Mouse (Mus musculus): ENCODE data around the gene 4930524J08Rik.
A peak's percentile ranks its signal among the peaks of the same experiment; 100 is the strongest.

4930524J08Rik gene

DNA sequence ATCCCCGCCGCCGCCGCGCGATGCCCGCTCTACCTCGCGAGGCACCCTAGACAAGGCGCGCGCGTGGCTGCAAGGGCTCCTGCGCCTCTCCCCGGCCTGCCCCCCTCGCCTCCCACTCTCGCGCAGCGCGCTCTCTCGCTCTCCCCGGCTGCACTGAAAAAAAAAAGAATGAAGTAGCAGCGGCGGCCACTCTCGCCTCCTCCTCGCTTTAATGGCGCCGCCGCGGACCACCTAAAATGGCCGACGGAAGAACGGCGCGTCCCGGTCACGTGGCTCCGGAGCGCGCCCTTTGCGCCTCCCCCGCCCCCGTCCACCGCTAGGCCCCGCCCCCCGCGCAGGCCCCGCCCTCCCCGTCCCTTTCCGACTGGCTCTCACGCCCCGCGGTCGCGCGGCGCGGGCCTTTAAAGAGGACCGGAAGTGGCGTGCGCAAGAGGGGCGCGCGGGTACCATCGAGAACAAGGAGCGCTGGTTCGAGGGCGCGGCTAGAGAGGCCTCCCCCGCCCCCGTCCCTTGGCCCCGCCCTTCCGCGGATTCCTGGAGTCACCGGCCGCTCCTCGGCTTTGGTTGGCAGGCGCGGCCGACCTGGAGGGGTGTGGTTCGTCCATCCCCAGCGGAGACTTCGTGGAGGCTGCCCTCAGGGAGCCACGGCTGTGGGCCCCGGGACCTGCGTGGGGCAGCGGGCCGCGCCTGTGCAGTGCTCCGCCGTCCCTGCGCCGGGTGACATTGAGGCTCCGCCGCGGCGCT, at the start of gene 4930524J08Rik, which contains the start of gene Hnrnpd:
4930524J08Rik (plus strand) TSS at position 363 of the 744 bp plus-strand sequence.
Hnrnpd (minus strand) TSS at position 240 of the 744 bp plus-strand sequence.
- DNase-seq: peak; percentile 97

DNA sequence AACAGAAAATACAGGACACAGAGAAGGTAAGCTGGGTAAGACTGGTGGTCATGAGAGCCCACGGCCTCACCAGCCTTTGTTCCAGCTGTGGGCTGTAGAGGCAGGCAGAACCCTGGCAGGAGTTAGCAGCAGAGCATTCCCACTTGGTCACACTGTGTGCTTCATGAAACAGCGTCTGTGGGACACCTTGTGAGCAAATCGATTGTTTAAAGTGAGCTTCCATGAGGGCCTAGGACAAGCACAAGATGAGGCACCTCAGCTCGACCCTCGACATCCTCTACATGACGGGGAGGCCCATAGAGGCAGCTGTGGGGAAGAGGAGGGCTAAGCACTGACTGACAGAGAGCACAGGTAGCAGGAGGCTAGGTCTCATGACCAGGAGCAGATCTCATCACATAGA, 47.0 kb upstream of the 4930524J08Rik start:
- no peak for DNase-seq

DNA sequence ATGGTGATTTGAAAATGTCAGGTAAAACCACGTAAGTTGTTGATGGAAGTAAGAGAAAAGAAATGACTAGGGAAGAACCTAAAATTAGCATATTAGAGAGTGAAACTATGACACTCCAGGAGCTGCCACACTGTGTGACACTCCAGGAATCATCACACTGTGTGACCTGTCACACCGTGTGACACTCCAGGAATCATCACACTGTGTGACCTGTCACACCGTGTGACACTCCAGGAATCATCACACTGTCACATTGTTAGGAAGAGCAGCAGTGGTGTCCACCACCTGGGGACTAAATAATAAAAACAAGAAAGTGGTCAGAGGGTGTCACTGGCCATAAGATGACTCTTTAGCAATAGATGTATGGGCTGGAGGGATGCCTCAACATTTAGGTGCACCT, 39.4 kb upstream of the 4930524J08Rik start:
- no peak for DNase-seq

DNA sequence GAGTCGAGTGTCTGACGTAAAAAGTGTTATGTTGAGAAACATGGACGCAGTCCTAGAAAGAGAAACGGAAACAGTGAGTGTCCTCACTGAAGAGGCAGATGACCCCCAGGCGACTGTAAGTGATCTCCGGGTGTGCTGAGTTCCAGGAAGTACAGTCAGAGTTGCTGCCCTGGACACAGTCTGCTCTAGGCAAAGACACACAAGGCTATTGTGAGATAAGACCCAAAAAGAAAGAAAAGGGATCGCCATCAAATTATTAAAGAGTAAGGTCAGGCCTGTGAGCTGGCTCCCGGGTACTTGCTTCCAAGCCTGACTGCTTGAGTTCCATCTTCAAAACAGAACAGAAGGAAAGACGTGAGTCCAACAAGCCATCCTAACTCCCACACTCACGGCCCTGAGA, 37.6 kb upstream of the 4930524J08Rik start:
- DNase-seq: no peak

DNA sequence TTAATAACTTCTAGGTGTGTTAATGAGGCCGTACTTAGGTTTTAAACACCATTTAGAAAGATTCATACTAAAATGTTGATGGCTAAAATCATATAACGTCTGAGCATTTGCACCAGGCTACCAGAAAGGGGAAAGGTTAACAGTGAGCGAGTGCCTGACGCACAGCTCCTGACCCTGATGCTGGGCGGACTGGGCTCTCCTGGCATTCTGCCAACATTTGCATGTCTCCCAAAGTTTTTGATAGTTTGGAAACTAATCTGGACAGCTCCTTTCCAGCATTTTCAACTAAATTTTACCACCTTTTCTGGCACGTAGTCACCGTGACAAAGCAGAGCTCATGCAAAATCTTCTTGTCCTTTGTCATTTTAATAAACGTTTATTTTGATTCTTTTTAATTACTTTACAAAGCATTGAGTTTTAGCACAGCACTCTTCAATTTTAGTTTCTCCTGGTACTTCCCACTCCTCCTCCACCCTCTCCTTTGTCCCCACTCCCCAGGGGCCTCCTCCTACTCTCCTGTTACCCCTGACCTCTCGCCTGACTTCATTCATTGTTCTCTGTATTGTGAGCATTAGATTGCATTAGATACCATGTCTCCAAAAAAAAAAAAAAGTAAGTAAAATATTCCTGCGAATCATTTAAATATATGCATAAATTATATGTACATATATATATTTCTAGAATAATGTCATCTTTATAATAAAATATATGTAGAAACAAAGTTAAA, 36.9 kb upstream of the 4930524J08Rik start:
- no peak for DNase-seq

DNA sequence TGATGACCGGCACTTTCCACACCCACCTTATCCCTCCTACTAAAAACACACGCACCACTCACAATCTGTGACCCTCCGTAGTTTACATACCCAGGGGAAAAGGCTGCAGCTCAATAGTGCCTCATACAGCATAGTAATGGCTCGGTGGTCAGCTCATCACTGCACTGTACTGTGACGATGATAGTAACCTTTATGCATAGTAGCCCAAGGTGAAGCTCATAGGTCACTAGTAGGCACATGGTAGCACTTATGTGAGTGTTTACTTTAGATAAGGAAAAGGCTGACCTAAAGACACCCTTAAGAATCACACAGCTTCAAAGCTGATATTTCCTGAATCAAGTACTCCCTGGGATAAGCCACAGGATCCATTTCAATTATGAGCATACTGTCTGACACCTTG, 26.3 kb upstream of the 4930524J08Rik start:
- DNase-seq: no peak

DNA sequence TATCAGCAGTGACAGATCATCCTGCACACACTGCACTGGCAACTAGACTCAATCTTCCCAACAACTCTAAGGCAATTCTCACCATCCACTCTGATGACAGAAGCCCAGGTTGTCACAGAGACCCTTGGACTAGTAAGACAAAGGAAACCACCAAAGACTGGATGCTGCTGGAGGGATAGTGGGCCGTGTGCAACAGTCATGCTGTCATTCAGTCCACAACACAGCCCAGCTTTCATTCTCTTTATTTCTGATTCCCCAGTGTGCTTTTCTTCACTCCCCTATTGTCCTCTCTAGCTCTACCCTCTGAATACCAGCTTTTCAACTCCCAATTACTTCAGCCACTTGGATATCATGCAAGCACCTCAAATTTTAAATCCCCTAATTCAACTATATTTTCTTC, 25.0 kb upstream of the 4930524J08Rik start:
- no peak for DNase-seq

DNA sequence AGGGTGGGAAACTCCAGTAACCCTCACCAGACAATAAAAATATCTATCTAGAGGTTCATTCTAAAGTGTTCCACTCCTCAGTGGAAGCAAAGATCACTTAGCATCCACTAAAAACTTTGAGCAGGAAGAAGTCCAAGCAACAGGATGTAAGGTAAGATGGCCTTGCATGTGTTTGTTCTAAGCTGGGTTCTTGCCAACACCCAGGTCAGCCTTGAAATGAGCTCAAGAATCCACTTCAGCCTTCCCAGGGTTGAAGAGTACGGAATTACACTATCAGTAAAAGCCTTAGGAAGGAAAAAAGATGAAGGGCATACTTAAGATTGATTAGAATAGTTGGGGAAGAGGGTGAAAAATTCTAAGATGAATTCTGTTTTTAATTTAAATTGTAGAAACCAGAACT, 20.2 kb upstream of the 4930524J08Rik start:
- DNase-seq: no peak

DNA sequence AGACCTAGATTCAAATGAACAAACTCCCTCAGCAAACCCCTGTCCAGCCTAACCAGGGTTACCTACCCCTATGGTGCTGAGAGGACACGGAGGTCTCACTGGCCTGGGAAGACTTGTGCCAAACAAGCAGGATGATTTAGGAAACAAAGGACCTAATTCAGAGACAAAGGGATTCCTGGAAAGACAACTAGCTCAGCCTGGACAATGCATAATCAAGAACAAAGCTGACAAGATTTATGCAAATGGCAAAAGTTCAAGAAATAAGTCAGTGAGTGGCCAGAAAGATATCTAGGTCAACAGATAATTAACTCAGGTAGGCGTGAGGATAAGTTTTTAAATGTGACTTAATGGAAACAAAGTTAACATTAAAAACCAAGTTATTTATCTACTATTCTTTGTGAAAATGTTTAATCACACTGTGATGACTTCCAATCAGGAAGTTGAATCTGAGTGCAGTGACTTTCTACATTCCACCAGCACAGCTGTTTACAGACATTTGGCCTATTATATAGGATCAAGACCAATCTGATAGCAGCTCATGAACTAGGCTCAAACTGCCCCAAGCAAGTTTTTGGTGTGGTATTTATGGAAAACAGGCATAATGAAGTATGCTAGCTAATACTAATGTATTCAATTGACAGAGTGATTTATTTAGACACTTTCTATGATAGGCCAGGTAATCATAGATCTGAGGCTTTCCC, 19.5 kb upstream of the 4930524J08Rik start:
- no peak for DNase-seq

DNA sequence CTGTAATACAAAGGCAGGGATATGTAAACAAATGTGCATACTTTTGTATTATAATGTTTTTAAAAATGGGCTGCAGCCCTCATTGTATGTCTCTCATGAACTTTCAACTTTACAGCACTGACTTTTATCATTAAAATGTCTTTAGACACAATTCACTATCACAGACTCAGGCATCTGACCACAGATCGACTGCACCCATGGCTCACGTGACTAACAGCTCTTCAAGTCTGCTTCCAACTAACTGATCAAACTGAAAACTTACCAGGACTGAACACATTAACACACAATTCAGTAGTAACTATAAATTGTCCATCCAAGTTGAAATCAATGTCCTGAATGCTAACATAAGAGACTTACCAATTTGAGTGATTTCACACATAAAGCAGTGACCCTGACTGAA, 18.9 kb upstream of the 4930524J08Rik start:
- no peak for DNase-seq

DNA sequence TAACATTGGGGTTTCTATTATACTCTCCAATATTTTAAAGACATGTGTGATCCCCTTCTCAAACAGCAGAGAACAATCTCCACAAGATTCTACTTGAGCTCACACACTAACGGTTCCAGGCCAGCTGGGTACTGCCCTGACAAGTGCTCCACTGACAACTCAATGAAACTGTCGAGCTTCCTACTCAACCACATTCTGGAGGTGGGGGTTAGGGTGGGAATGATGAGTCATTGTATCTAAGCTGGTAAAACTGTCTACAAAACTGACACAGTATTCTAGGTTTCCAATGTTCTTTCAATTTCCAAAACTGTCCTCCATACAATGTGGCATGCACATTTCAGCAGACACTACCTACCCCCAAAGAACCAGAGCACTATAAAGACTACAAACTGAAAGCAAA, 4.9 kb upstream of the 4930524J08Rik start:
- no peak for DNase-seq

DNA sequence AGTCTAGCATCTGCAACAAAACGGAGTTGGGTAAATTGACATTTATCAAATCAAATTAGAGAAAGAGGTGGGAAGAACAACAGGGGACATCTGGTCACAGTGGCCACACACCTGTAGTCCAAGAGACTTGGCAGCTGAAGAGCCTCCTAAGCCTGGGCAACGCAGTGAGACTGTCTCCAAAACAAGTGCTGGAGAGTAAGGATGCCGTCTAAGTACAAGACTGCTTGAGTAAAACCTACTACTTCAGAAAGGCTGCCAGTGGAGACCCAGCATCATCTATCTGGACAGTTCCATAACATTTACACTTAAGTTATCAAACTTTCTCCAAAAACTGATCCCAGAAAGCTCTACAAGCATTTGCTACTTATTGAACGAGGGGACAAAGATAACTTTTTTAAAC, 3.8 kb upstream of the 4930524J08Rik start:
- no peak for DNase-seq

DNA sequence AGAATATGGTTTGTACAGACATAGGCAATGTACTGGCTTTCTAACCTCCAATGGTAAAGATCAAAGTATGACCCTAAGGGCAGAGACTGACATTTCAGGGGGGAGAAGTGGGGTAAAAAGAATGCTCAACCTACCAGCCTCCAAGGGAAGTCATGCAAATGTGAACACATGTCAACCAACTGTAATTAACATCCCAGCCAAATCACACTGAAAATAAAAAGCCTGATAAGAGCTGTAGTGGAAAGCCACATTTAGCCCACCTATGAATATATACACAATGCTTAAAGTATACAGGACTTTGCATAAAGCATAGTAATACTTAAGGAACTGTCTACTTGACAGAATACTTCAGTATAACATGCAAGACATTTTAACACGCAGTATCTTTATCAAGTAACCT, 3.1 kb upstream of the 4930524J08Rik start:
- DNase-seq: no peak

DNA sequence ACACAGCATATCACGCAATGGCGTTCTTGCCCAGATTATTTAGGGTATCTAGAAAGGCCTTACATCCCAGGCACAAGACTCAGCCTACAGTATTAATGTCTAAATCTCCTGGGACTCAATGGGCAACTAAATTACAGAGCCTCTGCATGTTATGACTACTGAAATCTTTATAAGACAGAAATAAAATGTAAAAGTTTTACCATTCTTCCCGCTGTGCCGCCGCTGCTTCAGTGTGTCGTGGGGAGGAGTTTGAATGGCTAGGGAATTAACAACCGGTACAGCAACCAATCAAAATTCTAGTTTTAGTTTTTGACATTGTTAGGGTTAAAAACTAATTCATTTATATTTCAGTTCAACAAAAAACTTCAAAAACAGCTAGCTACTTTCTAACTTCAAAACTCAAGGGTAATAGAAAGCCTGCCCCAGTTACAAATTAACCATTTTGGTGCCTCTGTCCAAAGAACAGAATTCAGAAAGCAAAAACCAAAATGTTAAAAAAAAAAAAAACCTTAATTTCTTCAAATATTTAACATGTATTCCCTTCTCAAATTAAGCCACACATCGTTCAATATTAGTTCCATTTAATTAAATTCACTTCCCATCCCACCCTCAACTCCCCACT, 2.4 kb upstream of the 4930524J08Rik start:
- DNase-seq: no peak

DNA sequence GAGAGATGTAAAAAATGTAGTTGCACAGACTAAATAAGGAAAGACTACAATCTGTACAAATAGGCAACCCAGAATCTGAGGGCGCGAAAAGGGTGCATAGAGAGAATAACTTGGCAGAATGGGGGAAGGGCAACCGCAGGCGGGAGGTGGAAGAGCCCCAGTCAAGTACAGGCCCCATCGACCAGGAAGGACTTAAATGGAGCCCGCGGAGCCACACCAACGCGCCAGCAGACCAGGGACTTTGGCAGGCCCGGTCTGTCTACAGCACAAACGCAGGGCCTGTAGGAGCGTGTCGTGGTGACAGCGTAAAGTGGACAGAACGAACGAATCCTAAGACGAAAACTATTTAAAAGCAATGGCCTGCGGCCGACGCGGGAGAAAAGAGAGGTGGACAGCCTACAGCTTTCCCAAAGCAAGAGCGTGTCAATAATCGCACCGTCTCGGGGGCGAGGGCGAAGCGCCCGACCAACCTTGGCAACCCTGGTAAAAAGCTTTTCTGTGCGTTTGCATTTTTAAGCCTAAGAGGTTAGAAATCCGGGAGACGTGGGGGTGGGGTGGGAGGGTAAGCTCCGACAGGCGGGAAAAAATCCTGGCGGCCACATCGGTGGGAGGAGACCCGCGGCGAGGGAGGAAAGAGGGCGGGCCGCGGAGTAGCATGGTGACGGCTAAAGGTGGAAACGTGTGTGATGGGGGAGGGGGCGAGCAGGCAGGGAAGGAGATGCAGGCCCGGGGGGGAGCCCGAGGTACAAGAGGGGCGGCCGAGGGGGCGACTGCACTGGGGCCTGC, 1.2 kb upstream of the 4930524J08Rik start:
- DNase-seq: peak; percentile 82

DNA sequence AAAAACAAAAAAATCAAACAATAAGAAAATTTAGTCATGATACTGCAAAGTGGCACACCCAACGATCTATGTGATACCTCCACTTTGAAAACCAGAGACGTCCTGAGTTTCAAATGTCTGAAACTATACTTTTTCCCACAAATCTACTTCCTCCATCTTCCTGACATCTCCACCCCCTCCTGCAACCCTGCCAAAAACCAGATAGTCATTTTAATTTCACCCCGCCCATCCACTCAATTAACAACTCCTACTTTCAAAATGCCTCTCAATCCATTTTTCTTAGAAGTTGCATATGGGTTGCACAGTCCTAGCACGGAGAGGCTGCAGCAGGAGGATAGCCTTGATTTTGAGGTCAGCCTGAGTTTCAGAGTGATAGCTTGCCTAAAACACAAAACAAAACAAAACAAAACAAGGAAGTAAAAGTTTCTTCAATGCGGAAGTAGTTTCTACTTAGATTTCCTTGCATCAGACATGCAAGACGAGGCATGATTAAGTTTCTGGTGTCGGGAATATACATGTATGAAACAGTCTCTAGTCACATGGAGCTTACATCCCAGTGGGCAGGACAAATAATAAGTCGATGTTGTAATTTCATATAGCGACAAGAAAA, 4.7 kb downstream of the 4930524J08Rik start:
- DNase-seq: no peak

DNA sequence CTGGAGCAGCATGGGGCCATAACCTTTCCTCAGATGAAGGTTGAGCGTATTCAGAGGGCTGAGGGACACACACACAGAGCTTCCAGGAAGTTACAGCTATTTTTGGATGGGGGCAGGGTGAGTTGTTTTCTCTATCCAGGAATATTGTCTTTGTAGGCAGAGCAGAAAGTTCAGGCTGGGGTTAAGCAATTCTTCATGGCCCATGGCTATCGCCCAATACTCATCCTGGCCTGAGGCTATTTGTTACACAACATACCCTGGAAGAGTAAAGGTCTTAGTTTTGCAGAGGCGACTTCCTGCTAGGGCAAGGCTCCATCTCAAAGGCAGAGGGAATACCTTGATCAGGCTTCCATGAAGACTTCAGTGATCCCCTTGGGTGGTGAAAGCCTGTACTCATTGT, 15.3 kb downstream of the 4930524J08Rik start:
- DNase-seq: no peak

DNA sequence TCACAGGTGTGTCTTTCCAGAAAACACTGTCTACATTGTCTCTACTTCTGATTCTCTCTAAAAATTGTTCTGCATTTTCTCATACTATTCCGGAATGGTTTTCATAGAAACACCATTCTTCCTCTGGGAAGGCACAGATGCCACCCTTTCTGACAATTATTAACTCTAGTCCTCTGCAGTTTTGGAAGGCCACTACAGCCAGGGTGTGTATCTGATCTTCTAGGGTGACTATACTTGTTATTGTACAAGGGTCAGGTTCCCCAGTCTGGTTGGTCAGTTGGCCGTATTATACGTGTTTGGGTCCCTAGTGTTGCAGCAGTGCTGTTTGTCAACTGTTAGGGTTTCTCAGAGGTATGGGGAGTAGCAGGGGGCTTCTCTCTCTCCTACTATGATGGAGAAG, 15.8 kb downstream of the 4930524J08Rik start:
- no peak for DNase-seq

DNA sequence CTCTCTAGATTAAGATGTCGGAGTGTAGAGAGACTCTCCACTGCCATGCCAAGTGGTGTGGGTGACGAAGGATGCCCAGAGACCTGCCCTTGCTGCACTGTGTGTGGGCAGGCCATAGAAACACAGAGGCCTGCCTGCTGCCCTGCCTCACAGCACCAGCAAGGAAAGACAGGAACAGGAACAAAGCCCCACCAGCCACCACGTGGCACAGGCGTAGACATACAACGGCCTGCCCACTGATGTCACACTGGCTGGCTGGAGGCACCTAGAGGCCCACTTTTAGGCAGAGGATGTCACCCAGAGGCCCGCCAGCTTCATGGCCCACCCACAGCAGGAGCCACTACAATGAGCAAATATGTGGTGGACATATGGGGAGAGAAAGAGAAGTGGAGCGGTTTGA, 21.2 kb downstream of the 4930524J08Rik start:
- DNase-seq: no peak

DNA sequence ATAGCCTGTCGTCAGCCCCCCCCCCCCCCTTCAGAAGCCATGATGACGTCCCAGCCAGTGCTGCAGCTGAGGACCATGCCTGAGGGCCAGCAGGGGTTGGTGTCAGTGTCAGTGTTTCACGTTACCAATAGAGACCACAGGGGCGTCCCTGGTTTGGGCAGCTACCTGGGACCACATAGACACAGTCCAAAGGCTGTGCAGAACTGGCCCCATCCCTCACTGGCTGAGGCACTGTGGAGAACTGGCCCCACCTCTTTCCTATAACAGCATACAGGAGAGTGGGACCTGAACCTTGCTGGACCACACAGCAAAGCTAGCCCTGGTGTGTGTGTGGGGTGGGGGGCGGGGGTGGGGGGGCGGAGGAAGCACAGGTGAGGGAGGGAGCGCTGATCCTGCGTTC, 21.6 kb downstream of the 4930524J08Rik start:
- no peak for DNase-seq

DNA sequence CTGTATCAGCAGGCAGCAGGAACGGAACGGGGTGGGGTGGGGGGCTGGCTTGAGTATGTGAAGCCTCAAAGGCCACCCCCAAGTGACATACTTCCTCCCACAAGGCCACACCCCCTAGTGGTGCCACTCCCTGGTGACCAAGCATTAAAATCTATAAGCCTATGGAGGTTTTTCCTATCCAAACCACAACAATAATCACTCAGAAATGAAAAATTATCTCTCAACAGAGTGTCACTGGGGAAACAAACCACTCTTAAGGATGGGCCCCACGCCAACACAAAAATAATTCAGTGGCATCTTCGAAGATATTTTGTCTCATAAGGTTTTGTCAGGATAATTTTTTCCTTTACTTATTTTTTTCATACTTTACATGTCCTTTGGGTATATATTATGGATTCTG, 25.0 kb downstream of the 4930524J08Rik start:
- no peak for DNase-seq

DNA sequence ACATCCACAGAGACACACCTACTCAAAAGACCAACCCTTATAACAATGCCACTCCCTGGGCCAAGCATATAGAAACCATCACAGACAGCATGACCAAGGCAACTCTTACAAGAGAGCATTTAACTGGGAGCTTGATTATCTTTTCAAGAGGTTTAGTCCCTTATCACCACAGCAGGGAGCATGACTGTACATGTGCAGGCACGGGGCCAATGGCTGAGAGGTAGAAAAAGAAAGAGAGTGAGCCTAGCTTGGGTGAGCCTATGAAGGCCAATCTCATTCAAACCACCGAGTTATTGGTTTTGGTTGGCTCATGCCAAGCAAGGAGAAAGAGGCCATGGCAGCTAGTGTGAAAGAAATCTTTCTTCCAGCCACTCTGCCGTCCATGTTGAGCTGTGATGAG, 26.6 kb downstream of the 4930524J08Rik start:
- DNase-seq: no peak
